Mouse (Mus musculus) left cerebral cortex, adult 18-20 months (tissue): Measurements from ENCODE around the gene Ipmk. TPM values are rescaled to one million over a fixed set of nuclear protein-coding genes. Genes with fewer than 3 reads are reported as not detected.

Experiments
- DNase-seq, 2 experiments: peaks; one replicate each; pipeline ENCODE4 v3.0.0; 2021 to 2022; ENCODE audit warnings: low spot score in 2 of 2, mixed read lengths in 1 of 2
- total RNA-seq, 2 experiments: library from RNA; stranded (reverse); gene quantifications; 2 replicates each; pipeline ENCODE4 v1.2.3; 2021

Ipmk gene
- total RNA-seq, 2 experiments from 2014 or later, result 31.3 to 36.6 TPM

GRCm38 (mm10) chr10:71338156-71338905, 9.2 kb upstream of the Ipmk start:
- DNase-seq, result no peak

DNA sequence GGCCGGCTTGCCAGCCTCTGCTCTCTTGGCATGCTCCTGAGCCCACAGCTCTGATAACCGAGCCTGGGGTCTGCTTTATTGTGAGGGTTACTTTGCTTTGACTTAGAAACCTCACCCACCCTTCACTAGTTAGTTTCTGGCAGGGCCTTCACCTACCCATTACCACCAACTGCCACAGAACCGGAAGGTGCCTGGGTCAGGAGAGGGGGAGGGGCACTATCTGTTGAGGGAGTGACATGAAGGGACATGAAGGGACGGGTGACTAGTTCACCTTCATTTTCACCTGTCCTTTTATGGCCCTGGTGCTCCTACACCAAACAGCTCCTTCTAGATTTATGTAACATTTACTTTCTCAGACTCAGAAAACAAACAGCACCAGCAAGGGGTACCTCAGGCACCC, 8.1 kb upstream of the Ipmk start:
- no peak for DNase-seq

DNA sequence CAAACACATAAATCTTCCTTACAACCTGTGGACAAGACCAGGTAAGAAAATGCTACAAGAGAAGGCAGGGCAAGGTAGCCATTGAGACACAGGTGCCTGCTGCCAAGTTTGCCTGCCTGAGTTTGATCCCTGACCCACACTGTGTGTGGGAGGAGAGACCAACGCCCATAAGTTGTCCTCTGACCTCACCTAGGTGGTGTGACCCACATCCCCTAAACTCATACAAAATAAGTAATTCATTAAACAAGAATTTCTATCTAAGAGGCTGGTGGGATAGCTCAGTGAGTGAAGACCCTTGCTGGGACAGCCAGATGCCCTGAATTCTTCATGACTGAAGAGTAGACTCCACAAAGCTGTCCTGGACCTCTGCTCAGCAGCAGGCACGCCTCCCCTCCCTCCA, 7.4 kb upstream of the Ipmk start:
- DNase-seq, result no peak

GRCm38 (mm10) chr10:71341290-71341689, 6.3 kb upstream of the Ipmk start:
- DNase-seq, result no peak

DNA sequence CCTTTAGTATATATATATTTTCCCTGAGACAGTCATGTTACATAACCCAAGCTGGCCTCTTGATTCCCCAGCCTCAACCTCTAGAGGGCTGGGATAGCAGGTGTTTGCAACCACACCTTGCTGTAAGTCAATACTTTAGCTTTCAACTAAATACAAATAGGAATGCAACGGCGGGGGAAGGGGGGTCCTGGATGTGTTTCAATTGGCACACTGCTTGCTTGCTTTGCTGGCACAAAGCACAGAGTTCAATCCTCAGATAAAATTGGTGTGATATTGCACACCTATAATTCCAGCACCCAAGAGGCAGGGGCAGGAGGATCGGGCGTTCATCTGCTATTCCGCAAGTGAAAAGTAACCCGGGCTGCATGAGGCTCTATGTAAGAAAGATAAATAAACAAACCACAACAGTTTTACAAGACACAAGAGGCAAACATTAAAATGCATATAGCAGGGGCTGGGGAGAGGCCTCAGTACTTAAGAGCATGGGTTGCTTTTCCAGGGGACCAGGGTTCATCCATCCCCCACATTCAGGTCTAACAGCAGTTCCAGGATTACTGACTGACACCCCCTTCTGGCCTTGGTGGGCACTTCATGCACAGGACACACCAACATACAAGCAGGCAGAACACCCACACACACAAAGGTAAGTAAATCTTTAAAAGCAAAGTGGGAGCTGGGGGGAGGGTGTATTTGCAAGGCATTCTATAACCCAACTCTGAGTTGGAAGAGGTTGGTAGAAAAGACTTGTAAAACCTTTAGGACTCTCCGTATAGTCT, 5.3 kb upstream of the Ipmk start:
- no peak for DNase-seq

DNA sequence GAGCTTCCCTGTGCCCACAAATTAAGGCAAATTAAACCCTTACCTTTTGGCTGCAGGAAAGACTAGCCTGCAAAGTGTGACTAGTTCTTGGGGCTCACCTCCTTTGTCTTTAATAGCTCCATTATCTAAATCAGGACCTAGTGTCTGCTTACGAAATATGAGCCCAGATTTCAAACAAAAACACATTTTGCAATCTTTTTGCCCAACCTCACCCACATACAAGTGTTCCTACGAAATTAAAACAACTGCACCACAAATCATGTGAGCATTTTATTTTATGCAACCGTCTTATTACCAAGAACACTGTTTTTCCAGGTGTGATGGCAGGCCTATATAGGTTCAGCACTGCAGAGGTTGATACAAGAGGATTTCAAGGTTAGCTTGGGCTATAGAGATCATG, 4.4 kb upstream of the Ipmk start:
- DNase-seq, result no peak

DNA sequence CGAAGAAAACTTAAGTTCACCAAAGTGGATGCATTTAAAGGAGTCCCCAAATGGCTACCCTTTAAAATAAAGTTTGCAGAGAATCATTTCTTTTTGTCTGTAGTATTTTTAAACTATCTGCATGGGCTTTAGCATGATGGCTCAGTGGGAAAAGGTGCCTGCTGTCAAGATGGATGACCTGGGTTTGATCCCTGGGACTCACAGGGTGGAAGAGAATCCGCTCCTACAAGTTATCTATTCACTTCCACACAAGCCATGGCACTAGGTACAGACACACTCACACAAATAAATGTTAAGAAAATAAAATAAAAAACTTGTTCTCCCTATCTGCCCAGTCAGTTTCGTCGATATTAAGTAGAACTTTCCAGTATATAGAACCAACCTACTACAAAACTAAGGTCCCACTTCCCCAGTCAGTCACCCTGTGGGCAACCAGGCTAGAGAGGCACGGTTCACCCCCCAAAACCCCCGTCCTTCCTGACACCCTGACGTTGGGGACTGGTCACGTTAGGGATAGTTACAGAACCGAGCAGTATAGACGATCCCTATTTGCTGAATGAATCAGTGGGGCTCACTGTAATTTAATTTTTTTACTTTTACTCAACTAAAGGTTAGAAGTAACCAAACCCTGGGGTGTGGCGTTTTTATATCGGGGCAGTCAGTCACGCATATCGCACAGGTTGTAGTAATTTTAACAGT, 3.8 kb upstream of the Ipmk start:
- no peak for DNase-seq

DNA sequence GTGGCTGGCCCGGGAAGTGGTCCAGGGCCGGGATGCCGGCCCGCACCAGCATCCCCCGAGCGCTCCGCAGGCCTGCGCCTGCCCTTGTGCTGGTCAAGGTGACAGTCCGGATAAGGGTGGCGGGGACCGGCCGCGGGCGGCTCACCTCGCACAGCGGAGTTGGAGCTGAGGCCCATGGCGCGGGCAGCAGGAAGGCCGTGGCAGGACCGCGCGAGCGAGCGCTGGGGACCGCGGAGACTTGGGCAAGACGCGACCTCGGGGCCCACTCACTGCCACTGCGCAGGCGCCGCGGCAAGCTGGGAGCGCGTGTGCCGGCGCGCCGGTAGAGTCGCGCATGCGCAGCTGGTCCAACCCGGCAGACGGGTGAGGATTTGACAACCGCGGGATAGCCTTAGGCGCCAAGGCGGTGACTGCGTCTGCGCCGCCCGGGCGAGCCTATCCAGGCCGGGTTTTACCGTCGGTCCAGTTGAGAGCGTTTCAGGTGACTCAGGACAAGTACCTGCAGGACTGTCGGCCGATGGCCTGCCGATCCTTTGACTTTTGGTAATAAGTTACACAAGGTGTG, 2.9 kb upstream of the Ipmk start, which contains the start of gene Cisd1:
Gene Cisd1 (minus strand): TSS at position 376 of the 565 bp plus-strand sequence.
- peak; percentile 91 to 96 for DNase-seq

GRCm38 (mm10) chr10:71346106-71346505, 1.5 kb upstream of the Ipmk start:
- DNase-seq, result no peak

- DNase-seq, result peak in 1 of 2 experiments; percentile 58
Observed at GRCm38 (mm10) chr10:71346722-71347508, 648 bp upstream of the Ipmk start.

- DNase-seq, result peak; percentile 27 to 32
Observed at GRCm38 (mm10) chr10:71347964-71348636, 537 bp downstream of the Ipmk start.

DNA sequence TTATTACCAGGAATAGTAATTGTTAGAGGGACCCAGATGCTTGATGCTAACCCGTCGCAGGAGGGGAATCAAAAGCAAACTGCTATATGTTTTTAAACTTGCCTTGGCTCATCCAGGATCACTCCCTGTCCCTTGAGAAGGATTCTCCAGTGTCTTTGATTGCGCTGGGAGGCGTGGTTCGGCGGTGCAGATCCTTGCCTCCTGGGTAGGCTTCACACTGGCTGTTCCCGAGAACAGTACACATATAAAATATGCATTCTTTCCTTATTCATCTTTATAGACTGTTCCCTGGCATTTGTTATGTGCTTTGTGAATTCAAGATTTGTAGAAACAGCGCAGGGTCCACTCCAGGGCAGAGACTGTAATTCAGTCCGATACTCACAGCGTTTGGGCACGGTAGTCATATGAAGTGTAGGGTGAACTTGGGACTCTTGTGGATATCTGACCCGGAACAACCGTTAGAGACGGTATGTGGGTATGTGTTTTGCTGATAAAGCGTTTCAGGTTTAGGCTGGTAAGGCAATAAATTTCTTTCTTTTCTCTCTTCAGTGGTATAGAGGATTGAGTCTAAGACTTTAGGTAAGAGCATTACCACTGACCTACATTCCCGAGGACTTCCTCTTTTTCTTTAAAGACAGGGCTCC, 1.2 kb downstream of the Ipmk start:
- DNase-seq, result no peak

GRCm38 (mm10) chr10:71349290-71349689, 1.7 kb downstream of the Ipmk start:
- DNase-seq, result no peak

DNA sequence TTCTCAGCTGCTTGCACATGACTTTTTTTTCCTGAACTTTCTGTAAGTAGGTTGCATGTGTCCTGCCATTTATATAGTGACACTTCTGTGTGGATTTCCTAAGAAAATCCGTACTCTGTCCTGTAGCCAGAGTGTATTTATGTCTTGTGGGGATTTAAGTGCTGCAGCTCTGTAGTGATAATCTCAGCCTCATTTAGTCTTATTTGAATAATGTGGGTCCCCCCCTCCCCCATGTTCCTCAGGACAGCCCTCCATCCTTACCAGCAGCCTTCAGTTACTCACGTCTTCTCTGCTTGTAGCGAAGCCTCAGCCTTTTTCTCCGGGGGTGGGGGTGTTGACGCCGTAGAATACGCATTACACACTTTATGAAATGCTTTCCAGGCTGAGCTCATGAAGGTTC, 3.7 kb downstream of the Ipmk start:
- no peak for DNase-seq

DNA sequence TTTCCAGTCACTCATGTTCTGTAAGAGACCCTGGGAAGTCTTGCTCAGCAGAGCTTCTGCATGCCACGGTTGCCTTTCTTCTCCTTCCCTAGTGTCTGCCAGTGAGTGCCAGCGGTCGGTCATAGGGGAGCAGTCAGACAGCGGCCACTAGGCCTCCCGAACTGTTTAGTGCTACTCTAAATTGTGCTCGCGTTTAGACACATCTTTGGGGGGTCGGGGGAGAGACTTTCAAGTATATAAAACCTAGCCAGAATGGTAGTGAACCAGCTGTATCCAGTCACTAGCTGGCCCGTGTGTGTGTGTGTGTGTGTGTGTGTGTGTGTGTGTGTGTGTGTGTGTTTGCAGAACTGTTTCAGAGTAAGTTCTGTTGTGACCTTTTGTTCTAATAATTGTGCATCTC, 6.3 kb downstream of the Ipmk start:
- DNase-seq, result no peak

- DNase-seq, result no peak
Observed at GRCm38 (mm10) chr10:71354947-71355346, 7.4 kb downstream of the Ipmk start.

GRCm38 (mm10) chr10:71361044-71361443, 13.5 kb downstream of the Ipmk start:
- DNase-seq, result no peak

GRCm38 (mm10) chr10:71361836-71362562, 14.4 kb downstream of the Ipmk start:
- no peak for DNase-seq

DNA sequence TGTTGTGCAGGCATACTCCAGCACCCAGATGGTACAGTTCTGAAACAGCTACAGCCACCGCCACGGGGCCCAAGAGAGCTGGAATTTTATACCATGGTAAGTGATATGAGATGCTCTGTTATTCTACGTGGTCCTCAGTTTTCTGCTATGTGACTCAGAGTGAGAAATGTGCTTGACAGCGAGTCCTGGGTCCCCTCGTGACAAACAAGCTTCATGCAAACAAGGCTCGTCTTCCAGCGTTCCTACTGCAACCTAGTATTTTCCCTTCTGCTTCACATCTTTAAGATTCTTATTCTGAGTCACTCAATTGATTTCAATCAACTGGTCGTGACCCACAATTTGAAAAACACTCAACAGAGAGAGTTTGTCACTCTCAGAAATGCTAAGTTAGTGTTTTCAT, 15.9 kb downstream of the Ipmk start:
- no peak for DNase-seq
